Mouse (Mus musculus) cerebellum, postnatal 14 days (tissue): ENCODE measurements around the gene Fcho2.

Experiments
- DNase-seq, 2 experiments: peaks; one replicate each; pipeline ENCODE4 v3.0.0; 2021; ENCODE audit warnings: mixed read lengths in 2 of 2

Fcho2 gene

GRCm38 (mm10) chr13:98803699-98804098 is 11.6 kb downstream of the Fcho2 start:
- DNase-seq = no peak

- DNase-seq = no peak
Observed at GRCm38 (mm10) chr13:98802957-98803356, 12.3 kb downstream of the Fcho2 start.

- no peak for DNase-seq
Observed at GRCm38 (mm10) chr13:98795511-98795910, 19.7 kb downstream of the Fcho2 start.

GRCm38 (mm10) chr13:98792864-98793263 is 22.4 kb downstream of the Fcho2 start:
- DNase-seq = no peak

GRCm38 (mm10) chr13:98791693-98792092 is 23.6 kb downstream of the Fcho2 start:
- no peak for DNase-seq

GRCm38 (mm10) chr13:98786970-98787685 is 28.1 kb downstream of the Fcho2 start:
- no peak for DNase-seq

GRCm38 (mm10) chr13:98777959-98778358 is 37.3 kb downstream of the Fcho2 start:
- no peak for DNase-seq

GRCm38 (mm10) chr13:98771484-98771883 is 43.8 kb downstream of the Fcho2 start:
- no peak for DNase-seq

- DNase-seq = peak; percentile 85 to 90
Observed at GRCm38 (mm10) chr13:98768329-98768728, 46.9 kb downstream of the Fcho2 start.

- no peak for DNase-seq
Observed at GRCm38 (mm10) chr13:98761771-98762170, 53.5 kb downstream of the Fcho2 start.

- no peak for DNase-seq
Observed at GRCm38 (mm10) chr13:98755886-98756285, 59.4 kb downstream of the Fcho2 start.

GRCm38 (mm10) chr13:98744679-98745078 is 70.6 kb downstream of the Fcho2 start:
- DNase-seq = no peak

GRCm38 (mm10) chr13:98743829-98744228 is 71.4 kb downstream of the Fcho2 start:
- DNase-seq = no peak

- no peak for DNase-seq
Observed at GRCm38 (mm10) chr13:98743214-98743613, 72.0 kb downstream of the Fcho2 start.

GRCm38 (mm10) chr13:98738213-98738612 is 77.0 kb downstream of the Fcho2 start:
- DNase-seq = no peak

GRCm38 (mm10) chr13:98733292-98733691 is 82.0 kb downstream of the Fcho2 start:
- DNase-seq = peak in 1 of 2 experiments; percentile 20

GRCm38 (mm10) chr13:98729271-98730062 is 85.8 kb downstream of the Fcho2 start:
- DNase-seq = no peak

GRCm38 (mm10) chr13:98726494-98726893 is 88.8 kb downstream of the Fcho2 start:
- DNase-seq = peak; percentile 10 to 20

GRCm38 (mm10) chr13:98723430-98723829 is 91.8 kb downstream of the Fcho2 start:
- no peak for DNase-seq

GRCm38 (mm10) chr13:98722296-98722695 is 93.0 kb downstream of the Fcho2 start:
- no peak for DNase-seq

- DNase-seq = no peak
Observed at GRCm38 (mm10) chr13:98716176-98716575, 99.1 kb downstream of the Fcho2 start.

- DNase-seq = no peak
Observed at GRCm38 (mm10) chr13:98715443-98715990, 99.7 kb downstream of the Fcho2 start.

GRCm38 (mm10) chr13:98710655-98711054 is 104.6 kb downstream of the Fcho2 start:
- no peak for DNase-seq

- DNase-seq = no peak
Observed at GRCm38 (mm10) chr13:98710236-98710635, 105.0 kb downstream of the Fcho2 start.
